Mouse (Mus musculus) Patski (cell line): ENCODE measurements around the gene Arl5a. TPM values are rescaled to one million over a fixed set of nuclear protein-coding genes. Genes with fewer than 3 reads are reported as not detected.

Experiments
- ATAC-seq: fragments of 100-300 bp; one replicate; pipeline ENCODE4 v1.8.0; 2021
- CTCF ChIA-PET: fragments of 350-600 bp; sonication (Branson Sonifier 250); formaldehyde crosslinking; loops from one replicate; lab custom pipeline; 2022; ENCODE audit warnings: inconsistent platforms; lab: Charles Lee
- POLR2A ChIA-PET: fragments of 350-600 bp; sonication (Branson Sonifier 250); formaldehyde crosslinking; loops from one replicate; lab custom pipeline; 2022; ENCODE audit warnings: antibody characterized with exemption, inconsistent platforms; lab: Charles Lee
- DNase-seq: peaks from one replicate; pipeline ENCODE4 v3.0.0-alpha.2; 2011; ENCODE audit warnings: low read depth, low spot score
- H3K27me3 ChIP-seq: fragments of 371-371 bp; one replicate; pipeline ENCODE4 v1.5.1; 2021
- CTCF ChIP-seq: fragments of 100-300 bp; IDR thresholded peaks from one replicate; pipeline ENCODE4 v1.5.1; 2021
- in situ Hi-C: fragments of 300-500 bp; cut with MboI; formaldehyde crosslinking; loops from 3 replicates; pipeline ENCODE4 v1.11.1; 2018; ENCODE audit warnings: low pct_unique_long_range_greater_than_20kb, mixed read lengths
- polyA plus RNA-seq: library from polyadenylated mRNA; unstranded; gene quantifications from one replicate; pipeline ENCODE4 v1.2.3, GENCODE M21; 2021

Gene Arl5a
- polyA plus RNA-seq, 1 experiment from 2014 or later = 35.1 TPM

GRCm38 (mm10) chr2:52369622-52370021 lies 55.1 kb downstream of the Arl5a start:
- no peaks in the 10 kb centered on the region for H3K27me3 ChIP-seq
- CTCF ChIA-PET = interaction anchor here (1.7 kb wide), 1 partner anchor 13 kb away, joined by 4 read pairs; no protein-coding TSS in a partner anchor
- TF ChIP-seq CTCF = no peak
- POLR2A ChIA-PET = interaction anchor here (0.8 kb wide), 1 partner anchor 24 kb away, joined by 3 read pairs; no protein-coding TSS in a partner anchor
- no peak for ATAC-seq
- in situ Hi-C loops = no loop called here
- DNase-seq = no peak

- no peaks in the 10 kb centered on the region for H3K27me3 ChIP-seq
- ChIA-PET CTCF (no interaction called here), POLR2A (no interaction called here)
- no peak for TF ChIP-seq CTCF
- no peak for DNase-seq
- in situ Hi-C loops = no loop called here
- no peak for ATAC-seq
Observed at GRCm38 (mm10) chr2:52367665-52368064, 57.0 kb downstream of the Arl5a start.

GRCm38 (mm10) chr2:52367248-52367647 lies 57.5 kb downstream of the Arl5a start:
- in situ Hi-C loops = no loop called here
- CTCF ChIA-PET = interaction anchor here (1.4 kb wide), 1 partner anchor 39 kb away, joined by 3 read pairs; no protein-coding TSS in a partner anchor
- DNase-seq (no peak), ATAC-seq (no peak)
- no peak for TF ChIP-seq CTCF
- POLR2A ChIA-PET = no interaction called here
- H3K27me3 ChIP-seq = no peaks in the 10 kb centered on the region

- no peak for DNase-seq
- TF ChIP-seq CTCF = no peak
- H3K27me3 ChIP-seq = no peaks in the 10 kb centered on the region
- ChIA-PET POLR2A (no interaction called here), CTCF (no interaction called here)
- ATAC-seq = no peak
- in situ Hi-C loops = no loop called here
Observed at GRCm38 (mm10) chr2:52361086-52361485, 63.6 kb downstream of the Arl5a start.

- no peak for DNase-seq
- POLR2A ChIA-PET = interaction anchor here (0.7 kb wide), 1 partner anchor 25 kb away, joined by 4 read pairs; no protein-coding TSS in a partner anchor
- H3K27me3 ChIP-seq = no peaks in the 10 kb centered on the region
- in situ Hi-C loops = no loop called here
- no peak for ATAC-seq
- CTCF ChIA-PET = no interaction called here
- no peak for TF ChIP-seq CTCF
Observed at GRCm38 (mm10) chr2:52359722-52360121, 65.0 kb downstream of the Arl5a start.

GRCm38 (mm10) chr2:52358156-52358555 lies 66.5 kb downstream of the Arl5a start:
- in situ Hi-C loops = no loop called here
- CTCF ChIA-PET = interaction anchor here (0.7 kb wide), 1 partner anchor 27 kb away, joined by 3 read pairs; no protein-coding TSS in a partner anchor
- no peaks in the 10 kb centered on the region for H3K27me3 ChIP-seq
- no peak for TF ChIP-seq CTCF
- ATAC-seq (no peak), DNase-seq (no peak)
- POLR2A ChIA-PET = no interaction called here

- no peak for TF ChIP-seq CTCF
- in situ Hi-C loops = no loop called here
- ChIA-PET CTCF (no interaction called here), POLR2A (no interaction called here)
- DNase-seq = no peak
- no peaks in the 10 kb centered on the region for H3K27me3 ChIP-seq
- ATAC-seq = no peak
Observed at GRCm38 (mm10) chr2:52351029-52351428, 73.7 kb downstream of the Arl5a start.

Other genes starting within 250 kb of the Arl5a start
- 0.09 TPM for gene Neb, start 46.4 kb downstream of the Arl5a start, polyA plus RNA-seq